Mouse (Mus musculus) heart, adult 2 months (tissue): Measurements from ENCODE around the gene Cd86.

ENCODE experiments used
- CTCF ChIP-seq: fragments of 200-600 bp; IDR thresholded peaks from 2 replicates; pipeline ENCODE4 v1.8.1; 2022; ENCODE audit warnings: antibody characterized with exemption, mild to moderate bottlenecking, moderate library complexity
- EP300 ChIP-seq: fragments of 200-500 bp; IDR thresholded peaks from 2 replicates; pipeline ENCODE4 v1.6.1; 2011; ENCODE audit warnings: low read depth, low read length, control low read depth; ENCODE audit not compliant: insufficient read depth

GRCm38 (mm10) chr16:36634421-36634820 lies 31.5 kb downstream of the Cd86 start:
- TF ChIP-seq CTCF (no peak), EP300 (no peak)
